Mouse (Mus musculus) embryonic facial prominence, embryonic 13.5 days (tissue): ENCODE results near the gene Cenpa. TPM values are rescaled to one million over a fixed set of nuclear protein-coding genes. Genes with fewer than 3 reads are reported as not detected.

Source experiments
- ATAC-seq: fragments of 200-750 bp; cut with Nextera tagmentation; 2 replicates; pipeline ENCODE4 v1.8.0; 2017; ENCODE audit warnings: low read depth; ENCODE audit not compliant: insufficient number of reproducible peaks, insufficient read depth, low FRiP score, low TSS enrichment
- H3K27ac ChIP-seq: fragments of 300-500 bp; sonication (generic); 2 replicates; pipeline ENCODE4 v1.5.1; 2015; ENCODE audit warnings: moderate library complexity, mild to moderate bottlenecking, inconsistent platforms
- H3K27me3 ChIP-seq: fragments of 300-500 bp; sonication (generic); 2 replicates; pipeline ENCODE4 v1.6.1; 2015; ENCODE audit warnings: mild to moderate bottlenecking, inconsistent platforms
- H3K36me3 ChIP-seq: fragments of 300-500 bp; sonication (generic); 2 replicates; pipeline ENCODE4 v1.6.1; 2015; ENCODE audit warnings: mild to moderate bottlenecking, inconsistent platforms
- H3K4me1 ChIP-seq: fragments of 300-500 bp; sonication (generic); 2 replicates; pipeline ENCODE4 v1.6.1; 2015; ENCODE audit warnings: inconsistent platforms
- H3K4me2 ChIP-seq: fragments of 300-500 bp; sonication (generic); 2 replicates; pipeline ENCODE4 v1.6.1; 2015; ENCODE audit warnings: moderate library complexity, mild to moderate bottlenecking, inconsistent platforms
- H3K4me3 ChIP-seq: fragments of 300-500 bp; sonication (generic); 2 replicates; pipeline ENCODE4 v1.5.1; 2015; ENCODE audit warnings: mild to moderate bottlenecking, inconsistent platforms
- H3K9ac ChIP-seq: fragments of 300-500 bp; sonication (generic); 2 replicates; pipeline ENCODE4 v1.6.1; 2015; ENCODE audit warnings: mild to moderate bottlenecking, inconsistent platforms
- H3K9me3 ChIP-seq: fragments of 300-500 bp; sonication (generic); 2 replicates; pipeline ENCODE4 v1.6.1; 2016; ENCODE audit warnings: inconsistent platforms
- WGBS: fragments of 180-500 bp; shearing (Covaris S2); methylation state at CpG from one replicate; pipeline ENCODE4 v1.1.7; 2015; ENCODE audit warnings: mixed read lengths; 5-methylcytosine and 5-hydroxymethylcytosine counted together
- polyA plus RNA-seq: library from polyadenylated mRNA; unstranded; fragments of >200 nt; fragmentation: Nextera tagmentation; extraction: Ambion mirVana; gene quantifications from 2 replicates; pipeline ENCODE4 v1.2.1, GENCODE M21; 2015

Gene Cenpa
- polyA plus RNA-seq, 1 experiment from 2014 or later, result 318 TPM

DNA sequence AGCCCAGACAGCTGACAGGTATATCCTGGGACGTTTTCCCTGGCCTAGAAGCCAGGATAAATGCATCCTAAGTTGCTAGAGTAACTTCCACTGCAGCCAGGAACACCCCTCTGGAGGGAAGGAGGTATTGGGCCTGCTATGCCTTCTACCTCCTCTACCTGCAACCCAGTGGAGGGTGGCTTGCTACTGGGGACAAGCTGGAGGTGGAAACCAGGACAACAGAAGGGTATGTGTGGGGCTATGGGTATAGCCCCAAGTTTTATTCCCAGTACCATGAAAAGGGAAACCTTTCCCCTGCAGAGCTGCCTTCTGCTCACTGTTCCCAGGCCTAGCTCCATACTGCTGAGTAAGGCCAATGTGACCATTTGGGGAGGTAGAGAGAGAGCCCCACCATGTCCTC, 42.3 kb upstream of the Cenpa start:
- WGBS, result 38% methylated on average over 1 of the region's 1 CpGs
- no peak overlapping the region for H3K27ac ChIP-seq
- no peaks in the 10 kb centered on the region for H3K36me3 ChIP-seq
- H3K4me3 ChIP-seq, result no peak overlapping the region
- peaks cover 19% of the 10 kb centered on the region for H3K4me1 ChIP-seq
- no peak overlapping the region for H3K4me2 ChIP-seq
- no peak for ATAC-seq
- H3K9ac ChIP-seq, result no peak overlapping the region
- no peaks in the 10 kb centered on the region for H3K9me3 ChIP-seq
- H3K27me3 ChIP-seq, result peaks cover 42% of the 10 kb centered on the region

DNA sequence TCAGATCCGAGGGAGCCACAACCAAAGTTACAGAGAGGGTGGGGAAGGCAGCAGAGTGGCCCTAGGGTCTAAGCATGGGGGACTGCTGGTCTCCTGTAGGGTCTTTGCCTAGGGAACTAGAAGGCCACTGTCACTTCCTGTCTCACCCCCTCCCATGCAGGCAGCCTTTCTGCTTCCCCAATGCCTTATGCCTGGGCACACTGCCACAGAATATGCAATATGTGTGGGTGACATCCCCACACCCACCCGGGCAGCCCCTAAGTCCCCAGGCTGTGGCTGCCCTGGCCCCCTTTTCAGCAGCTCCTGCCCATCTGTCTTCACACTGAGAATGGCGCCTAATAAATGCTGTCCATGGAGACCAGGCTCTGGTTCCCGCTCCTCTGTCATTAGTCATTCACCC, 41.7 kb upstream of the Cenpa start:
- H3K27me3 ChIP-seq, result peaks cover 43% of the 10 kb centered on the region

DNA sequence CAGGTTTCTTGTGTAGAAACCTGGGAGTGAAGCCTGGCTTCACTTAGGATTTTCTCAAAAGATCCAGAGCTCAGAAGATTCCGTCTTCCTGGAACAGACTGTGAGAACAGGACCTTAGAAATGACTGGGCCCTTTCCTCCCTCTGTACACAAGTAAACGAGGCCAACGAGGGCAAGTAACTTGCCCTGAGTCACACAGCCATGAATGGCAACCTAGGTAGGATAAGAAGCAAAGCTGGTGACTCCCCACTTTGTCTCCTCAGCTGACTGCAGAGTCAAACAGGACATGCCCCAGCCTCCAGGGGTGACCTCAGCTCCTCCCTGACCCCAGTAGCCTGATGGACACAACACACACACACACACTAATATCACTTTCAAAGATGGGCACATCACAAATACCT, 41.2 kb upstream of the Cenpa start:
- Histone ChIP-seq H3K9me3 (no peaks in the 10 kb centered on the region), H3K4me1 (peaks cover 19% of the 10 kb centered on the region), H3K4me3 (no peak overlapping the region), H3K36me3 (no peaks in the 10 kb centered on the region), H3K27ac (no peak overlapping the region), H3K27me3 (peaks cover 45% of the 10 kb centered on the region), H3K9ac (no peak overlapping the region), H3K4me2 (no peak overlapping the region)
- 79% methylated on average over 3 of the region's 3 CpGs for WGBS
- ATAC-seq, result no peak

More for the DNA sequence above, 41.7 kb upstream of the Cenpa start:
- Histone ChIP-seq H3K36me3 (no peaks in the 10 kb centered on the region), H3K4me1 (peaks cover 19% of the 10 kb centered on the region), H3K27ac (no peak overlapping the region), H3K9ac (no peak overlapping the region), H3K4me2 (no peak overlapping the region), H3K9me3 (no peaks in the 10 kb centered on the region), H3K4me3 (no peak overlapping the region)
- 52% methylated on average over 4 of the region's 4 CpGs for WGBS
- ATAC-seq, result no peak

DNA sequence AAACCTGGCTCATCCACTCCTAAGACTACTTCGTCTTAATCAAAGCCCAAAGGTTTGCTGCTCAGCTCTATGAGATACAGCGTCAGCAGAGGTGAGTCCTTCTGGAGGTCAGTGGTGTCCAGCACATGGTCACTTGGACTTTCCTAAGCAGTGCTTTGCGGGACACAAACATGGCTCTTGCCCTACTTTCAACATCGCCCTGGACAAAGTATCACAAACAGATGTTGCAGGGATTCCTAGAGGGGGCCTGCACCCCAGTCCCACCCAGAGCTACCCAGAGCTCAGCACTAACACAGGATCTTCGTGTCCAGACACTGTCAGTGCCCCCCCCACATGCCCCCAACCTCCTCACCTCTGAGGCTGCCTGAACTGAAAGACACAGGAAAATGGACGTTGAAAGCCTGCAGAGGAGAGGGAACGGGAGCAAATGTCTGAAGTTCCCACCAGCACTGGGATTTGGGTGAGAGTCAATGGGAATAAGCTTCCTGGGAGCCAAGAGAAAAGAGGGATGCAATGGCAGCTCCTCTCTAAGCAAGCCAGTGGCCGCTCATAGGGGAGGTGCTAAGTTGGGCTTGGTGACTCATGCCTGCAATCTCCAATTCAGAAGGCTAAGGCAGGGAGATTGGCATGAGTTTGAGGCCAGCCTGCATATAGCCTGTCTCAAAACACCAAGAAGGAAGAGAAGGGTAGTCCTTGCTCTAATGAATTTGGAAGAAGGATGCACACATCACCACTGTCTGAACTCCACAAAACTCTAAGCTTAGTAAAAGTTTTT, 40.1 kb upstream of the Cenpa start:
- Histone ChIP-seq H3K27ac (no peak overlapping the region), H3K9ac (no peak overlapping the region), H3K36me3 (no peaks in the 10 kb centered on the region), H3K4me2 (no peak overlapping the region), H3K4me3 (no peak overlapping the region), H3K4me1 (peaks cover 19% of the 10 kb centered on the region), H3K27me3 (peaks cover 33% of the 10 kb centered on the region), H3K9me3 (no peaks in the 10 kb centered on the region)
- no peak for ATAC-seq
- WGBS, result 79% methylated on average over 8 of the region's 8 CpGs

DNA sequence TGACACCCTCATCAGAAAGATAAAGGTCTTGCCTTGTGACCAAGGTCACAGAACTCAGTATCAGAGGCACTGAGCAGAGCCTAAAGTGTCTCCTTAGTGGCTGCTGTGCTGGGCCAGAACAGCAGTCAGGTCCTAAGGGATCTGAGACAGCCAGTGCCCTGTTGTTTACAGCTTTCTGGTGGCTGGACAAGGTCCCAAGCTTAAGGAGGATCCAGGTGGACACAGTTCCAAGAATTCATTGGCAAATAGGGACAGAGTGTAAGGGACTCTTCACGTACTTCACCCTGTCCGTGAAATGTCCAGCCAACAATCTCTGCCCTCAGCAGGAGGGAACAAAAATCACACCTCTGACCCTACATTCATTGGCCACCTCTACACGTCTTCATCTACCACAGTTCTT, 38.1 kb upstream of the Cenpa start:
- Histone ChIP-seq H3K27me3 (peaks cover 19% of the 10 kb centered on the region), H3K4me1 (peaks cover under 1% of the 10 kb centered on the region; the same call in 1 of the 2 replicates), H3K4me3 (no peak overlapping the region), H3K36me3 (no peaks in the 10 kb centered on the region), H3K27ac (no peak overlapping the region), H3K9ac (no peak overlapping the region), H3K9me3 (no peaks in the 10 kb centered on the region), H3K4me2 (no peak overlapping the region)
- ATAC-seq, result no peak
- WGBS, result 75% methylated on average over 3 of the region's 3 CpGs

DNA sequence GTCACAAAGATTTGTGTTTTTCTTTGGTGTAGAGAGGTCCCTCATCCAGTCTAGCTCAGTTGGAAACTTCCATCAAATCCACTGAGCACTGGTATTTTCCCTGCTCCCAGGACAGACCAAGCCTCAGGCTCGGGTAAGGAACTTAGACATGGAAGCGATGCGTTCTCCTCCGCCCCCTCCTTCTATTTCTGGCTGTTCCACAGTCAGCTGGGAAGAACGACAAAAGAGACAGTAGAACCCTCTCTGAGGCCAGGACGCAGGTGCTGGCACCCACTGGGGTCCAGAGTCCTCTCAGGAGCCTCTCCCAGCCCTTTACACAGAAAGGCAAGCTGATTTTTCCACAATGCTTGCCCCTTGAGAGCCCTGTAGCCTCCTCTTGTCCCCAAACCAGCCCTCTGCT, 36.2 kb upstream of the Cenpa start:
- no peak overlapping the region for H3K4me3 ChIP-seq
- no peak for ATAC-seq
- no peak overlapping the region for H3K4me2 ChIP-seq
- no peak overlapping the region for H3K27ac ChIP-seq
- H3K27me3 ChIP-seq, result peaks cover 6% of the 10 kb centered on the region; the same call in 1 of the 2 replicates
- no peaks in the 10 kb centered on the region for H3K36me3 ChIP-seq
- no peak overlapping the region for H3K9ac ChIP-seq
- H3K4me1 ChIP-seq, result no peaks in the 10 kb centered on the region
- H3K9me3 ChIP-seq, result no peaks in the 10 kb centered on the region
- 74% methylated on average over 6 of the region's 6 CpGs for WGBS

DNA sequence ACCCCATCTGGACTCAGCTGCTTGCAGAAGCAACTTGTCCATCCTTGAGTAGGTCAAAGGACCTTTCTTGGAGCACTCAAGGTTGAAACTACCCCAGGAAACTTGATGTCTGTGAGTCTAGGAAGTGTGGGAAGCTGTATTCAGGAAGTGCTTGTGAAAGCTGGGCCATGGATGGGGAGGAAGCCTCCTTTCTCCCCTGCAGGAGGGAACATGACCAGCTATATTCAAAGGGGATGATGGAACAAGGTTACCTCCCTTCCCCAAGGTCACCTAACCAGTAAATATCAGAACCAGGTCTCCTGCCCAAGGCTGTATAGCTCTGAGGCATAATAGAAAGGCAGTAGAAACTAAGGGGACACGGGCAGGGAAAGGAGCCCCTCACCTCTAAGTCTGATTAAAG, 34.4 kb upstream of the Cenpa start:
- Histone ChIP-seq H3K9ac (no peak overlapping the region), H3K9me3 (no peaks in the 10 kb centered on the region), H3K4me2 (no peak overlapping the region), H3K4me1 (no peaks in the 10 kb centered on the region), H3K27me3 (peaks cover 6% of the 10 kb centered on the region; the same call in 1 of the 2 replicates), H3K27ac (no peak overlapping the region), H3K36me3 (no peaks in the 10 kb centered on the region), H3K4me3 (no peak overlapping the region)
- no peak for ATAC-seq
- 42% methylated on average over 1 of the region's 1 CpGs for WGBS

DNA sequence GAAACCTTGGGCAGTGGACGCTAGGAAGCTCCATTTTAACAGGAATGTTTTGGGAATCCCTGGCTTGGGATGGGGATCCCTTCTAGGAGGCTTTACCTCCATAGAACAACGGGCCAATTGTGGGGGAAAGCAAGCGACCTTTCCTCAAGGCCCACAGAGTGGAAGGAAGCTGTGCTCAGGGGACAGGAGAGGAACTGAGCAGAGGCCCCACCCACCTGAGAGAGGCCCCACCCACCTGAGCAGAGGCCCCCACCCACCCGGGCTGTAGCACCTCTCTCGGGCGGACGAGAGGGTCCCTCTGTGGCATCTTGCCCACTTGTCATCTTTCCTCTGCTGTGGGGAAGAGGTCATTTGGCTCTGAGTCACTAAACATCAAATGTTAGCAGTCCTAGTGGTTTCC, 29.6 kb upstream of the Cenpa start:
- H3K9me3 ChIP-seq, result no peaks in the 10 kb centered on the region
- no peaks in the 10 kb centered on the region for H3K36me3 ChIP-seq
- peaks cover 3% of the 10 kb centered on the region; the same call in 1 of the 2 replicates for H3K27me3 ChIP-seq
- H3K9ac ChIP-seq, result no peak overlapping the region
- no peaks in the 10 kb centered on the region for H3K4me1 ChIP-seq
- WGBS, result 44% methylated on average over 7 of the region's 7 CpGs
- H3K4me3 ChIP-seq, result no peak overlapping the region
- H3K27ac ChIP-seq, result no peak overlapping the region
- H3K4me2 ChIP-seq, result no peak overlapping the region
- ATAC-seq, result no peak

DNA sequence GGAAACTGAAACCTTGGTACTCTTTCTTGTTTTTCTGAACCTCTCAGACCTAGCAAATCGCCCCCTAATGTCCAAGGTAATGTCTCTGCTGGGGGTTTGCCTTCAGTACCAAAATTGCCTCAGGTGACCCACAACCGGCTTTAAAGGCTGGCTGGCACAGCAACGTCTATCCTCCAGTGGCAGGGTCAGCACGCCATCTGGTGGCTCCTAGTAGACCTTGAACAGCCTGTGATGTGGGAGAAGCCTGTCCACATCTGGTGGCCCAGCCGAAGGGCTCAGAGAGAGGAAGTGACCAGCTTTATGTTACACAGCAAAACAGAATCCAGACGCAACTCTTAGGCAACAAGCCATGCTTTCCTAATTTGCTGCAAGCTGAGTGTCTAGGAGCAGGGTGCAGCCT, 28.5 kb upstream of the Cenpa start:
- no peaks in the 10 kb centered on the region for H3K9me3 ChIP-seq
- no peaks in the 10 kb centered on the region for H3K4me1 ChIP-seq
- no peak overlapping the region for H3K4me2 ChIP-seq
- 2% methylated on average over 6 of the region's 6 CpGs for WGBS
- no peak overlapping the region for H3K27ac ChIP-seq
- no peaks in the 10 kb centered on the region for H3K36me3 ChIP-seq
- H3K27me3 ChIP-seq, result peaks cover 3% of the 10 kb centered on the region; the same call in 1 of the 2 replicates
- no peak overlapping the region for H3K4me3 ChIP-seq
- no peak overlapping the region for H3K9ac ChIP-seq
- ATAC-seq, result no peak

DNA sequence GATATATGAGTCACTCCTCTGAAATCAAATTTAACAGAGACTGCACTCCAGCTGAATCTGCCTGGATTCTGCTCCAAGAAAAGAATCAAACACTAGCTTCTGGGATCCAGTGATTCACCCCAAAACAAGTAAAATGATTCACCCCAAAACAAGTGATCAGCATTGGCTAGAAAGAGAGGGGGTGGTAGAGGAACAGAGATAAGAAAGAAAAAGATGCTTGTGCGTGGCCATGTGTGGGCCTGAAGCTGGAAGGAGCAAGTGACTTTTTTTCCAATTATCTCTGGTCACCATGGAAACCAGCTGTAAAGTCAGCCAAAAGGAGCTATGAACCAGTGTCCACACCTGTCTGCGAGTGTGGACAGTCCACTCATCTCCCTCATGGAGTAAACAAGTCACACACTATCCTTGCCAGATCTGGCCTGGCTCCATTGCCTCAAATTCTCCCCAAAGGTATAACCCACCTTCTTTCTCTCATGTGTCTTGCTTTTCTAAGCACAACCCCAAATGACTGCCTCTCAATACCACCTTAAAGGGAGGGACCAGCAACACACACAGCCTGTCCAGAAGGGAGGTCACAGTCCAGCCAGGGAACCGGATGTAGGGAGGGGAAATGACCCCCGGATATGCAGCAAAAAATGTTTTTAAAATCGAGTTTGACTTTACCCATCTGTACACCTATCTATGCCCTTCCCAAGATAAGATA, 22.9 kb upstream of the Cenpa start:
- Histone ChIP-seq H3K9me3 (no peaks in the 10 kb centered on the region), H3K4me1 (peaks cover 10% of the 10 kb centered on the region), H3K9ac (no peak overlapping the region), H3K27me3 (peaks cover 3% of the 10 kb centered on the region; the same call in 1 of the 2 replicates), H3K4me2 (no peak overlapping the region), H3K27ac (no peak overlapping the region), H3K36me3 (no peaks in the 10 kb centered on the region), H3K4me3 (no peak overlapping the region)
- no peak for ATAC-seq
- 61% methylated on average over 5 of the region's 5 CpGs for WGBS

DNA sequence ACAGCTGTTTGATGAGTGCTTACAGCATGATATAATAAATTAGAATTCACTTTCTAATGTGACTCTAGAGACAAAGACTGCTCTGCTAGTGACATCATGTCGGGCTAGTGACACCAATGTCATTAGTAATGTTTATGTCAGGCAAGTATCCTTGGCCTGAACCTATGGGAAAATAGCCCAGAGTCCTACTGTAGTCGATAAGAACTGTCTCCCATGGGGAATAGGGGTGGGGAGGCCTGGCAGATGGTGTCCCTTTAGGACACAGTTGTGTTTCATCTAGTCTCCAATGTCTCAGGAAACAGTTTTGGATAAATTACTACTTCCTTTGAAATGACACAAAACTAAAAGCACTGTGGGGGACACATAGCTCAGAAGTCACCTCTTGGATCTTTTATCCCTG, 20.5 kb upstream of the Cenpa start:
- WGBS, result 81% methylated on average over 2 of the region's 2 CpGs
- H3K36me3 ChIP-seq, result 0 out of 2 replicates have a peak, but pooled peaks cover 3% of the 10 kb centered on the region
- ATAC-seq, result no peak

DNA sequence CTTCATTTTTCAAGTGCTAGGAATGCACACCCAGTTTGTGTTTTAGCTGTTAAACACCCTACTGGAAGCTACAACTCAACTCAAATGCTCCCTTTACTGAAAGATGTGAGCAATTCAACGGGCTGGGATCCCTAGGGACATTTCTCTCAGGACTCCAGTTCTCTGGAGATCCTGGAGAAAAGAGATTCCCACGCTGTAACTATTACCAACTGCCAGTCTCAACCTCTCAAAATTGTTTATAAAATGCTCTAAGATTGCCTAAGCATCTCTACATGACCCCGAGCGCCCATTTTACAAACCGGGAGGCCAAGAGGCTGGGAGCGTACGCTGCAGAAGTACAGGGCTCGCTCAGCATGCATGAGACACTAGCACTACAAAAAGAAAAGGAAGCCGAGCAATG, 19.2 kb upstream of the Cenpa start:
- Histone ChIP-seq H3K27me3 (no peaks in the 10 kb centered on the region), H3K9me3 (no peaks in the 10 kb centered on the region), H3K9ac (peak overlapping the region; percentile 82), H3K4me1 (peaks cover 20% of the 10 kb centered on the region), H3K4me2 (peak overlapping the region; percentile 93), H3K36me3 (peaks cover 11% of the 10 kb centered on the region; the same call in 1 of the 2 replicates), H3K4me3 (peak overlapping the region; percentile 85), H3K27ac (peak overlapping the region; percentile 64; the same call in 1 of the 2 replicates)
- no peak for ATAC-seq
- WGBS, result 10% methylated on average over 9 of the region's 9 CpGs

More for the DNA sequence above, 20.5 kb upstream of the Cenpa start:
- Histone ChIP-seq H3K9me3 (no peaks in the 10 kb centered on the region), H3K9ac (no peak overlapping the region), H3K4me3 (no peak overlapping the region), H3K4me2 (no peak overlapping the region), H3K4me1 (peaks cover 20% of the 10 kb centered on the region), H3K27me3 (no peaks in the 10 kb centered on the region), H3K27ac (no peak overlapping the region)
